Mouse (Mus musculus) left cerebral cortex, adult 18-20 months (tissue): ENCODE measurements around the gene Impad1. TPM values are rescaled to one million over a fixed set of nuclear protein-coding genes. Genes with fewer than 3 reads are reported as not detected.
A peak's percentile ranks its signal among the peaks of the same experiment; 100 is the strongest.

Experiments
- DNase-seq, 2 experiments: peaks; one replicate each; pipeline ENCODE4 v3.0.0; 2021 to 2022; ENCODE audit warnings: low spot score in 2 of 2, mixed read lengths in 1 of 2
- long read RNA-seq, 2 experiments: library from polyadenylated mRNA; stranded (forward); transcript quantifications; one replicate each; pipeline ENCODE4 v2.0.0; 2021
- total RNA-seq, 2 experiments: library from RNA; stranded (reverse); gene quantifications; 2 replicates each; pipeline ENCODE4 v1.2.3; 2021

Impad1 gene
- total RNA-seq = 10 to 100 TPM; 61.1 to 62.5 TPM
- long read RNA-seq, experiment 1, full-length matches to known transcripts = 22 of 31 reads
- long read RNA-seq, experiment 1, partial matches to known transcripts = 0 of 31 reads
- long read RNA-seq, experiment 1, other reads (novel, unspliced or antisense) = 9 of 31 reads
- long read RNA-seq, experiment 2, full-length matches to known transcripts = 8 of 15 reads
- long read RNA-seq, experiment 2, partial matches to known transcripts = 0 of 15 reads
- long read RNA-seq, experiment 2, other reads (novel, unspliced or antisense) = 7 of 15 reads

DNA sequence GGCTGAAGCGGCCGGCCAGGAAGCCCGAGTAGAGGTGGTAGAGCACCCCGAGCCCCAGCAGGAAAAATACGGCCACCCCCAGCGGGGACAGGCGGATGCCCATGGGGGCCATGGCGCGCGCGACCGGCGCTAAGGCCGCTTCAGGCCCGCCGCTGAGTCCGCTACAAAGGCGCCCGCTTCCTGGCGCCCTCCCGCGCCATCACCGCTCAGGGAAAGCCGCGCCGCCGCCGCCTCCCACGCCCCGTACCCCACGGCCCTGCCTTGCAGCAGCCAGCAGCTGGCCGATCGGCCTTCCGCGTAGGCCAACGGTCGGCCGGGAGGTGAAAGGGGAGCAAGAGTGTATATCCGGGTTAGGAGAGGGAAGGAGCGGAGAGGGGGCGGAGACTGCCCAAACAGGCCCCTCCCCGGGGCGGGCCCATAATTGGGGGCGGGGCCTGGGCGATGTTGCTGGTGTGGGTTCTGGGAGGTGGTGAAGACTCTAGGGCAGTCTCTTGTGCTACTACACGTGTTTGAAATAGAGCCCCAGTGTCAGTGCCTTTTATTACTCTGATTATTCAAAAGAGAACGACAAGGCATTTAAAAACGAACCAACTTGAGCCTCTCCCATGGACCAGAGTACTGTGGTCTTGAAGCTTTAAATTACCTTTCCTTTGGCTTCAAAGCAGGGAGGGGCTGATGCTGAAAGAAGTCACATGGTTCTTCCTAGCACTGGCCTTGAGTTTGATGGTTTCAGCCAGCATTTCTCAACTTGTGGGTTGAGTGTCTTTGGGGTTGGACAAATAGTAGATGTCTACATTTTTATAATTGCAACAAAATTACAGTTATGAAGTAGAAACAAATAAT, at the start of gene Impad1:
Gene Impad1 (minus strand): TSS at position 364 of the 843 bp plus-strand sequence.
- DNase-seq = peak; percentile 79 to 83

DNA sequence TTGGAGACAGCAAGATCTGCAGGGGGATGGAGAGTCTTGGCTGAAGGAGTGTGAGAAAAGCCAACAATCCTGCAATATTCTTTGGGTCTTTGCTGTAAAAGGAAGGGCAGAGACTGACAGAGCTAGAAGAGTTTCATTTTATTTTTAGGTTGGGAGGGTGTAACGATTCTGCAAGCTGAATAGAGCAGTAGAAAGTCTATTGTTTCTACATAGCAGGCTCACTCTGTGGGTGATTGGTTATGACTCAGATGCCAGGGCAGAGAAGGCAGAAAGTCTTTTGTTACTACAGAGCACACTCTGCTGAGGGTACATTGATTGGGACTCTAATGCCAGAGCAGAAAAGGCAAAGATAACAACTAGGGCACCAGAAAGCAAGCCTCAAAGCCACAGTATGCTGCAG, 47.0 kb upstream of the Impad1 start:
- DNase-seq = no peak

DNA sequence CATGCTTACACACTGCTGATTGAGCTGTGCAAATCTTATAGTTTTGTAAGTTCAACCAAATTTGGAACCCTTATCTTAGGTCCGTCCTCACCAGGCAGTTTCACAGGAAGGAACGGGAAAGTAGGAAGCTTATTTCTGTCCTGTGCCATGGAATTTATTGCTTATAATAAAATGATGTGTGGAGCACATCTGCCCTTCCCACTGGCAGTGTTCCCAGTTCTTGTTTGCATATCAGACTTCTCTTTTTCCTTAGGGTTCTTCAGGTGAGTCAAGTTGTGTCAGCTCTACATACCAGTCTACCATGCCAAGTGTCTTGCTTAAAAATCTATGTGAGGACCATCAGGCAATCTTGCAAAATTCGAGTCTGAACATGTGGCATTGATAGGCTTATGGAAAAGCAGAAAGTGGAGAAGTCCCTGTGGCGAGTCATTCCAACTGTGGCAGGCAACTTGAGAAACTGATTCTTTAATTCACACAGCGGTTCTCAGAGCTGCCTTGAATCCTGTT, 40.7 kb upstream of the Impad1 start:
- DNase-seq = no peak

DNA sequence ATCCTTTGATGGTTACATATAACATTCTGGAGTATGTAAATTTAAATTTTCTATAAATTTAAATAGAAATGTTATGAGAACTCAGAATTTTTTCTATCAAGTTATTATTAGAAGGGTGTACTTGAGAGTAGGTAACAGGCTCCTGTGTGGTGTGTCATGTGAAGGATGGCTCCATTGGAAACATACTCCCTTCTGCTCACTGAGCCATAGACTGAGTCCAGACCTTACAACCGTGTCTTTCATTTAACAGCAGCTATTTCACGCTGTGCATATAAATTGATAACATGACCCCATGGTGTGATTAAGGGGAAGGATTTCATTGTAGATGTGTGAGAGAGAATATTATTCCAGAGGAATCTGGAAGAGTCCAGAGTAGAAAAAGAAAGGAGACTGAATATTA, 35.0 kb upstream of the Impad1 start:
- DNase-seq = no peak

DNA sequence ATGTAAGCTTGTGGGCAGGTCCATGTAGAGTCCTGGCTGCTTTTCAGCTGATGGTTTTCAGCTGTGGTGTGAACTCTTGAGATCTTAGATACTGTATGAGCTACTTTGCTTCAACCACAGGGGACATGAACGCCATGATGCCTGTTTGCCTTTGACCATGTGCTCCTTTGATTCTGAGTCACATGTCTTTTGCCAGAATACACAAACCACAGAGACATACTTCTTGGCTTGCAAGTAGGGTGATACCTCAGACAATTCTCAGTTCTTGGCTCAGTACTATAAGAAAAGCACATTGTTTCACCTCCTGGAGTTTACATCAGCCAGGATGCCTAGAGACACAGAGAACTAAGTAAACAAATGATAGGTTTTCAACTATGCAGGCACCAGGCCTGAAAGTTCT, 29.0 kb upstream of the Impad1 start:
- DNase-seq = no peak

DNA sequence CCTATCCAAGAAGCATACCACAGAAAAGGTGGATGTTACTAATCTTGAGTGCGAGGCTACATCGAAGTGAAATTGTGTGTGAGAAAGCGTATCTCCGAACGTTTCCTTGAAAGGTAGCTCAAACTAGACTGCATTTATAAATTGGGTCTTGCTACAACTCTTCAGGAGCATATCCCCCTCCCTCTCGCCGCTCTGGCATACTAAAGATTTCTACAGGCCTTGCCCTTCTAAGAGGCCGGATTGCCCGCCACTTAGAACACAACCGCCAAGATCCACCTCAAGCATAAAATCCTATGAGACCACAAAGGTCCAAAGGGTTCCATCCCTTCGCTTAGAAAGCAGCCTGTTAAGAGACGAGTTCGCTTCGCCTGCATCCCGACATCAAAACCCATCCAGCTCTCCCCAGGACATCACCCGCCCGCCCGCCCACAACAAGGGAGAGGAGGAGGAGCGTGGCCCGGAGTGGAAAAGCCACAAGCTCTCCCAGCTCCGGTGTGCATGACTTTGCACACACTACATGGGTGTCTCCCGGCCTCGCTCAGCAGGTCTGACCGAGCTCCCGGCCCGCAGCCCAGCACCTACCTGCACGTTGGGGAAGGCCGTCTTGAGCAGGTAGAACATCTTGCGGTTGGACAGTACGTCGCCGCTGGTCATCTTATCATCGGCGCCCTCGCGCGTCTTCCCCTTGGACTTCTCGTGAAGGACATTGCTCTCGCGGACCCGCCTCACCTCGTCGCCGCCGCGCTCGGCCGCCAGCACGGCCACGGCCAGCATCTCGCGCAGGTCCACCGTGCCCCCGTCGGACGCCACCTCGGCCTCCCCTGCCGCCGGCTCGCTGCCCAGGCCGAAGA, 789 bp downstream of the Impad1 start:
- DNase-seq = peak; percentile 43 to 44

DNA sequence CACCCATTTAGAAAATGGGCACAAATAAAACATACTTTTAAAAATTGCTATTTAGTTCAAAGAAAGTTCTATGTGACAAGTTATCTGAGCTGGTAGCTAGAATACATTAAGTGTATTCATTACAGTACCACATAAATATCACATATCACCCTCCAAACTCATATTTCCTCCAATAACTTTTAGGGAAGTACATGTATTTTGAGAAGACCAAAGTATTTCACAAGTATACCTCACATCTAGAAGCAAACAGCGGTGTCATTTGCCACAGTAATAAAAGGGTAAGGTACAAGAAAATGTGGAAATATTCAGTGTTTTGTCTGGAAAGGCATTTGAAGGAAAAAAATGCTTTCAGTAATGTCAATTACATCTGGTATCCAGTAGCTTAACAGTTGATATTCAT, 2.0 kb downstream of the Impad1 start:
- DNase-seq = no peak

DNA sequence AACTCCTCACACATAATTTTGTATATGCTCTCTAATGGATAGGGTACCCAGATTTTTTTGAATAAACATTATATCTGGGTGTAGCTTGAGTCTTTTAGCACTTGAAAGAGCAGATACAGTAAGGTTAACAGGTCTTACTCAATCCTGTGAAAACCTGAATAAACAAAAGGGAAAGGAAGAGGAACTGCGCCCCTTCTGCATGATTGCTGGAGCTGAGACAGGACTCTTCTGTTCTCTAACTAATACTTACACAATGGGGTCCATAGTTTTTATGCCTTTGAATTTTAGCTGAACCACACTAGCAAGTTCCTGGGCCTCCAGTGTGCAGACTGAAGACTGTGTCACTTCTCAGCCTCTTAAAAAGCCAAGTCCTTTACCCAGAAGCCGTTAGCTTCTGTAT, 8.0 kb downstream of the Impad1 start:
- DNase-seq = no peak

DNA sequence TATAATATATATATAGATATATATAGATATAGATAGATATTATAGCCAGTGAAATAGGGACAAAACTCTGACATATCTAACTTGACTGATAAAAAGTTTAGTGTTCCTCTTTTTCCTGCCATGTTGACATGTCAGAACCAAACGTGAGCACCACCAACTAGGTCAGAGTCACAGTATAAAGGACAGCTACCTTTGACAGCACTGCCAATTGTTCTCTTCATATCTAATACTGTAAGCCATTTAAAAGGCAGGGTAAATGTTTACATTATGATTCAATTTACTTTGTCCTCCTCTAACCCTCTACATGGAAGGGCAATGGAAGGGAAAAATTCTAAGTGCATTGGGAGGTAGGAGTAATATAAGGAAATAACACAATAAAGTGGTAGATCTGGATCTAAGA, 8.8 kb downstream of the Impad1 start:
- no peak for DNase-seq

DNA sequence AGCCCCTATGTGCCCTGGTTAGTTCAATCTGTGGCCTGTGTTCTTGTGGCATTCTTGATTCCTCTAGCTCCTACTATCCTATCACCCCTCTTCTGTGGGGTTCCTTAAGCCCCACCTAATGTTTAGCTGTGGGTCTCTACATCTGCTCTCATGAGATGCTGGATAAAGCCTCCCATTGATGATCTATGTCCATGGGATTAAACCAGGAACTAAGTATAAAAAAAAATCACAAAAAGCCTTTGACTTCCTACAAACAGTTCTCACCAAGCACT, 9.5 kb downstream of the Impad1 start:
- DNase-seq = no peak

DNA sequence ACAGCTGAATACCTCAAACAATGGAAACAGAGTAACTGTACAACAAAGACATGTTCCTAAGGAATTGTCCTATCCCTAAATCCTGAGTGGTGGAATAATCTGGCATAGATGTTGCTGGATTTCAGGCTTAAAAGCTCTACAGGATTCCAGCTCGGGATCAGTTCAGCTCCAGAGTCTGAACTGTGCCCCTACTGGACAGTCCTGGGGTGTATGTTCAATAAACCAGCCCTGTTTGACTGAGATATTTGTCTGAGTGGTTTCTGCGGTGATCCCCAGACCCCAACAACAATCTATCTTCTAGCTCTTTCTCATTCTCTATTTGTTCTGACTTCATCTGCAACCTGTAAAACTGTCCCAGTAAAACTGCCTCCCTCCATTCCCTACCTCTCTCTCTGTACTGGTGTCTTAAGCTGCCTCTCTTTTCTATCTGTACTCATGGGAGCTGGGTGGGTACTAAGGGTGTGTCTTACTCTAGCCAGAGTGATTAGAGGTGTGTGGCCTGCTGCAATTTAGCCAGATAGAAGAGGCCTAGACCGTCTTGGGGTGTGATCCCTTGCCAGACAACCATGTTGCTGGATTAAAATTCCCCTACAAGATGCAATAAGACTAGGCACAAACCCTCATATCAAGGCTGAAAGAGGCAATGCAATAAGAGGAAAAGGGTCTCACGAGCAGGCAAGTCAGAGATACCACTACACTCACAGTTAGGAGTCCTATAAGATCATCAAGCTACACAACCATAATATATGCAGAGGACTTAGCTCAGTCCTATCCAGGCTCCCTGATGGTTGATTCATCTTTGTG, 10.1 kb downstream of the Impad1 start:
- DNase-seq = no peak

DNA sequence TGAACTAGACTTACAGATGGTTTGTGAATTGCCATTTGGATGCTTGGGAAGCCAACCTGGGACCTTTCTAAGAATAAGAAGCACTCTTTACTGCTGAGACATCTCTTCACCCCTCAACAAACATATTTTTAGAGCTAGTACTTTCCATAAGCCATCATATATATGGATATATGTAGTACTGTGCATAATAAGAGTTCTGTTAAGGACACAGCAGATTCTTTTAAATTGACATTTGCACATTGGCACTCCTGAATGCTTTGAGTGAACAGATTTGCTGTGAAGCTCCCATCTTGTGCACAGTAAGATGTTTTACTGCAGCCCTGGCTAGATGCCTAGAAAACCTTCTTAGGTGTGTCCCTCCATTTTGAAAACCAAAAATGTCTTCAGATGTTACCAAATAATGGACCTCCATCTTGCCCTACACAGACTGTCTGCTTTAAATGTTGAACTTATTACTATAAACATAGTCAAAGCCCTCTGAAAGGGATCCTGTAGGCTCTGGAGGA, 13.8 kb downstream of the Impad1 start:
- no peak for DNase-seq

DNA sequence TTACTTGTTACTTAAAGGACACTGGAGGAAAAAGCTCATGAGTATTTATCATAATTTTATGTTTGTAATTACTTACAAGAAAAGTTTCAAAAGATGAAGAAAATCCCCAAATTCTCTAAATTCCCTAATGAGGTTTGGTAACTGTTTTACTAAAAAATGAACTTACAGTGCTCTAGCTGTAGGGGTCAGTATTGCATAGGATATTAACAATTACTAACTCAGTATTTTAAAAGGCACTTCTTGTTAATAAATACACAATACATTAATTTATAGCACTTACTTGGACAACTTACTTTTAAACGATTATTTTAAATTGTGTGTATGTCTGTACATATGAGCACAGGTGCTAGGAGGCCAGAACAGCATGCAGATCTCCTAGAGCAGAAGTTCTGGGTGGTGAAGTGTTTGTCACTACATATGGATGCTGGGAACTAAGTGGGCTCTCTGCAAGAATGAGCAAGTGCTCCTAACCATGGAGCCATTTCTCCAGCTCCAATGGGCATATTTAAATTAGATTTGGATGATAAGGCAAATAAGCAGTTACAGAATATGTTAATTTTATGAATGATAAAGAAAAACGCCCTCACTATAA, 21.5 kb downstream of the Impad1 start:
- no peak for DNase-seq

DNA sequence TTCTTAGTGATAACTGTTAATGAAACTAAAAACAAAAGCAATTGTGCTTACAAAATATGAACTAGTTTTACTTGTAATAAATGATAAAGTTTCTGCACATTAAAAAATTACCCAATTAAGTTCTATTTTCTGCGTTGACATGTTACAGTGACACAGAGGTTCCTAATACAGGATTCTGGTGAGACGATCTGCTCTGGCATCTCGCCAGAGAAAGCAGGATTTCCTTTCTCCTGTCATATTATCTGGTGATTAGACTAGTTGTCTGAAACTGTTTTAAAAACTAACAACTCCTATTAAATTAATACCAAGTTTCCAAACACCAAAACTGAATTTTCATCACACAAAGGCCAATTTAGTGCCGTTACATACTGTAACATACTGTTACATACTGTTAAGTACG, 27.3 kb downstream of the Impad1 start:
- no peak for DNase-seq

DNA sequence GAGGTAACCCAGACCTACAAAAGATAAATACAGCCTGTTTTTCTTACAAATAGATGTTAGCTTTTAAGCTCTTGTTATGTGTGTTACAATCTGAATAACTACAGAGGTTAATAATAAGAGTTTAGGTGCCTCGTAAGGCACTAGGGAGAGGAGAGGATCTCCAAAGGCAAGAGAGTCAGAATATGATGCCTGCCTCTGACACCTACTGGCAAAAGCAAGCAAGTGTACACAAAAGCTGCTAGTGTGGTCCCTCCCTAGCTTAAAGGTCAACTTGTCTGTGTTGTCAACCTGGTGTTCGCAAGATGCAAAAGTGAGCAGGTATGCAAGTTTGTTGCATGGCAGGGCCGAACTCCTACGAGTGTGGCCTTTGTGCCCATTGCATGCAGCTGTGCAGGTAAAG, 34.8 kb downstream of the Impad1 start:
- DNase-seq = no peak

DNA sequence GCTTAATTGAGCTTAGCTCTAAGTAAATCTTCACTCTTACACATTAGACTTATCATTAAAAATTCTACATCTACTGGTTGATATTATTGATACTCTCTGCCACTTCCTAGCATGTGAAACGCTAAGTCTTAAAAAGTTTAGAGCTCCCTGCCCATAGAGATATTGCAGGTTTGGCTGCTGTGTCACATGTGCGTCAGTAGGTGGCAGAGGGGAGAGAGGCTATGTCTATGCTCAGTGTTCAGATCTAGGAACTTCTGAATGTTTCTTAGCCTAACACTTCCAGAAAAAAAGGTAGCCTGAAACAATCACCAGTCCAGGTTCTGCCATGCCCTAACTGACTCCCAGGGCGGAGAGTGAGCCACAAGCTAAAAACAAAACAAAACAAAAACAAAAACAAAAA, 63.7 kb downstream of the Impad1 start:
- peak; percentile 13 to 23 for DNase-seq

DNA sequence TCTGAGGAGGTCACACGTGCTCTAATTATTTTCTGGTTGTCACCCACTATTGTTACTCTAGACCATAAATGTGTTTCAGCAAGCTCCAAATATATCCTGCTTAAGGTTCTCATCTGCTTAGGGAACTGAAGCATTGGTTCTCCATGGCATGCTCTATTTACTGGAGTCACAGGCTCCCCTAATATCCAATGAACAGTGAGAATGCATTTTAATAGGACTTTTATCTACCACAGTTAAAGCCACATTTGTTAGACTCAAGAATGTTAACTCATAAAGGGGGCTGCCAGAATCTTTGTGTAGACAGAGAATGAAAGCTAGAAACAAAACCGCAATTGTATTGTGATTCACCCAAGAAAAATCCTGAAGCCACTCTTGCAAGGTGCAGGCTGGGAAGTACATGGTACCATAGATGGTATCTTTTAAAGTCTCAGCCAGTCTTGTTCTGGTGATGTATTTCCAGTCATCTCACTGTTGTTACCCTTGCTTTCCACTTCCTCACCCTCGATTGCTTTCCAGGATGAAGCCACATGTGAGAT, 66.8 kb downstream of the Impad1 start:
- DNase-seq = no peak

DNA sequence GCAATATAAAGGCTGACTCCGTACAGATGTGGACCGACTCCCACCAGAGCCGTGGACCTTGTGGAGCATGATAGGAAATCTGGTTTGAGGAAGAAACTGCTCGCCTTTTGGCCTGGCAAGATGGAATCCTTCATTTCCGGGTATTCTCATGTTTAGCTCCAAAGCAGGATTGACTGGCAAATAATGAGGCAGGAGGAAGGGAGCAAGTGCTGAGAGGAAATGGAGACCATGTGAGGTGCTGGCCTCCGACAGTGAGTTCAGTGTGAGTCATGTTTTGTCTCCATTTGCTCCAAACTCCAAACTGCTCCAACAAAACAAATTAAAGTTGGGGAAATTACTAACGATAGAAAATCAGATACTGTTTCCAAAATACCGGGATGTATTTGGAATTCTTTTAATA, 69.3 kb downstream of the Impad1 start:
- no peak for DNase-seq

DNA sequence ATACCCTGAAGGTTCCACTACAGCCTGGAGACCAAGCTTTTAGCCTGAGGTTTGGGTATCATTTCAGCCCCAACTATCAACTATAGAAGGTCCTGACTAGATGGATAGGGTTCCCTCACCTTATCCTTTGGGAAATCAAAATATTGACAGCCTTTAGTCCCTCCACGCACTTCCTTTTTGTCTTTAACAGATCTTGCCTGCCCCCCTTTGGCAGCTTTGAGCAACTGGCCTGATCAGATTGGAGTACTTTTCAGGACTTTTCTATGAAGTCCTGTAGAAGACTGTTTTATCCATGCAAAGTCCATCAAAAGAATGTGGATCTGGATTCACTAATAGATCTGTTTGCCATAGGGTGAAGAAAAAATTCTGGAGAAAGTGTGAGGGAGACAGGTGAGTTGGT, 71.1 kb downstream of the Impad1 start:
- no peak for DNase-seq

DNA sequence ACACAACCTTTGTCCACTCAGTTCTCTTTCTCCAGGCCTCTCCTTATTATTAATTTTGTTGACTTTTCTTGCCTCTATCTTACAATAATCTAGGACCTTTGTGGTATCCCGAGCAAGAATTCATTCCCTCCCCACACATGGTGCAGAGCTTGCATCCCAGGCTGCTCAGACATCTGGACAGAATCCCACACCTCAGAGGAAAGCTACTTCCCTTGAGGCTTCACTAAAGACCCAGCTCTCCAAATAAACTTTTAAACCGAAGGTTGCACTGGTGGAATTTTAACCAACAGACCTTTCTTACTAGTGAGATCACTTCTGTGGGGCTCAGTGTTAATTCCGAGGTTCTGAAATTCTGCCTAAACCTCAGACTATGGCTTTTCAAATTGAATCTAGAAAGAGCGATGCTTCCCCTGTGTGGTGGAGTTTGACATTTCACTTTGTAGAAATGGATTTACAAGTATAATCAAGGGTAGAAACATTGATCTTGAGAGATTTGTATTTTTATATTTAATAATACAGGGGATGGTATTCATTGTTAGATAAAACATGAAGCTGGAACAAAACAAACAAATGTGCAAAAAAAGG, 75.3 kb downstream of the Impad1 start:
- peak in 1 of 2 experiments; percentile 18 for DNase-seq
